Mouse (Mus musculus) megakaryocyte, embryonic 14.5 days (primary cell): ENCODE data around the gene Gm28047.

Experiments
- FLI1 ChIP-seq: IDR thresholded peaks from 2 replicates; pipeline ENCODE4 v1.6.1; 2012; ENCODE audit warnings: low read length, inconsistent platforms, mixed read lengths
- GATA1 ChIP-seq: IDR thresholded peaks from 3 replicates; pipeline ENCODE4 v1.6.1; 2012; ENCODE audit warnings: mixed read lengths, low read length, inconsistent platforms, borderline replicate concordance

- no peak for TF ChIP-seq GATA1
- TF ChIP-seq FLI1: no peak
Measured at GRCm38 (mm10) chr15:102547478-102547877, 77.4 kb downstream of the Gm28047 start.
